Mouse (Mus musculus) forebrain, embryonic 10.5 days (tissue): Measurements from ENCODE around the gene Ripor2. TPM values are rescaled to one million over a fixed set of nuclear protein-coding genes. Genes with fewer than 3 reads are reported as not detected.

Experiments used
- DNase-seq: peaks from one replicate; pipeline ENCODE4 v3.0.0-alpha.2; 2017; ENCODE audit warnings: low spot score; ENCODE audit errors: extremely low spot score
- H3K27ac ChIP-seq: fragments of 300-500 bp; sonication (generic); 2 replicates; pipeline ENCODE4 v1.5.1; 2016; ENCODE audit warnings: mild to moderate bottlenecking
- H3K27me3 ChIP-seq: fragments of 300-500 bp; sonication (generic); 2 replicates; pipeline ENCODE4 v1.6.1; 2016; ENCODE audit warnings: mild to moderate bottlenecking; ENCODE audit not compliant: poor library complexity, severe bottlenecking
- H3K36me3 ChIP-seq: fragments of 300-500 bp; sonication (generic); replicated peaks from 2 replicates; pipeline ENCODE4 v1.6.1; 2016; ENCODE audit warnings: mild to moderate bottlenecking, moderate library complexity
- H3K4me1 ChIP-seq: fragments of 300-500 bp; sonication (generic); 2 replicates; pipeline ENCODE4 v1.6.1; 2016
- H3K4me3 ChIP-seq: fragments of 300-500 bp; sonication (generic); 2 replicates; pipeline ENCODE4 v1.5.1; 2016; ENCODE audit warnings: mild to moderate bottlenecking, moderate library complexity
- H3K9me3 ChIP-seq: fragments of 300-500 bp; sonication (generic); 2 replicates; pipeline ENCODE4 v1.6.1; 2016; ENCODE audit warnings: mild to moderate bottlenecking, moderate library complexity
- WGBS: fragments of 180-500 bp; shearing (Covaris S2); methylation state at CpG from one replicate; pipeline ENCODE4 v1.1.7; 2016; 5-methylcytosine and 5-hydroxymethylcytosine counted together
- polyA plus RNA-seq: library from polyadenylated mRNA; unstranded; fragments of >200 nt; fragmentation: Nextera tagmentation; extraction: Ambion mirVana; gene quantifications from 2 replicates; pipeline ENCODE4 v1.2.1, GENCODE M21; 2016

The Ripor2 gene
- polyA plus RNA-seq, 1 experiment from 2014 or later: 2.2 TPM

- no peak overlapping the region for H3K4me3 ChIP-seq
- peak overlapping the region; percentile 81 for H3K27ac ChIP-seq
- H3K27me3 ChIP-seq: no peaks in the 10 kb centered on the region
- H3K4me1 ChIP-seq: peaks cover 23% of the 10 kb centered on the region
- H3K36me3 ChIP-seq: no peaks in the 10 kb centered on the region
- H3K9me3 ChIP-seq: no peaks in the 10 kb centered on the region
- DNase-seq: no peak
- WGBS: 27% methylated on average over 3 of the region's 3 CpGs
These were observed 16.1 kb upstream of the Ripor2 start for GRCm38 (mm10) chr13:24565950-24566320.

GRCm38 (mm10) chr13:24567176-24567811 is 14.7 kb upstream of the Ripor2 start:
- 91% methylated on average over 11 of the region's 11 CpGs for WGBS
- H3K27ac ChIP-seq: no peak overlapping the region
- DNase-seq: no peak

GRCm38 (mm10) chr13:24569066-24569465 is 12.9 kb upstream of the Ripor2 start:
- H3K4me1 ChIP-seq: peaks cover 23% of the 10 kb centered on the region
- no peak overlapping the region for H3K27ac ChIP-seq
- no peak overlapping the region for H3K4me3 ChIP-seq
- 86% methylated on average over 4 of the region's 4 CpGs for WGBS
- no peak for DNase-seq
- H3K9me3 ChIP-seq: no peaks in the 10 kb centered on the region
- H3K27me3 ChIP-seq: no peaks in the 10 kb centered on the region
- no peaks in the 10 kb centered on the region for H3K36me3 ChIP-seq

More at GRCm38 (mm10) chr13:24567176-24567811, 14.7 kb upstream of the Ripor2 start:
- Histone ChIP-seq H3K27me3 (no peaks in the 10 kb centered on the region), H3K36me3 (no peaks in the 10 kb centered on the region), H3K4me3 (no peak overlapping the region), H3K4me1 (peaks cover 23% of the 10 kb centered on the region), H3K9me3 (no peaks in the 10 kb centered on the region)

GRCm38 (mm10) chr13:24570716-24571115 is 11.3 kb upstream of the Ripor2 start:
- Histone ChIP-seq H3K36me3 (no peaks in the 10 kb centered on the region), H3K27me3 (no peaks in the 10 kb centered on the region), H3K4me1 (peaks cover 7% of the 10 kb centered on the region), H3K9me3 (no peaks in the 10 kb centered on the region), H3K27ac (no peak overlapping the region), H3K4me3 (no peak overlapping the region)
- WGBS: 67% methylated on average over 2 of the region's 2 CpGs
- DNase-seq: no peak

- Histone ChIP-seq H3K27ac (no peak overlapping the region), H3K36me3 (no peaks in the 10 kb centered on the region), H3K27me3 (no peaks in the 10 kb centered on the region), H3K4me3 (no peak overlapping the region), H3K4me1 (peaks cover 13% of the 10 kb centered on the region), H3K9me3 (no peaks in the 10 kb centered on the region)
- 92% methylated on average over 6 of the region's 6 CpGs for WGBS
- DNase-seq: no peak
These were observed 10.1 kb upstream of the Ripor2 start for GRCm38 (mm10) chr13:24571906-24572305.

- Histone ChIP-seq H3K27ac (no peak overlapping the region), H3K36me3 (no peaks in the 10 kb centered on the region), H3K4me1 (peaks cover 15% of the 10 kb centered on the region), H3K27me3 (no peaks in the 10 kb centered on the region), H3K9me3 (no peaks in the 10 kb centered on the region), H3K4me3 (no peak overlapping the region)
- no peak for DNase-seq
- 88% methylated on average over 3 of the region's 3 CpGs for WGBS
These were observed 6.9 kb upstream of the Ripor2 start for GRCm38 (mm10) chr13:24575126-24575525.

GRCm38 (mm10) chr13:24576338-24577119 is 5.5 kb upstream of the Ripor2 start:
- Histone ChIP-seq H3K4me3 (no peak overlapping the region), H3K27ac (peak overlapping the region; percentile 49; the same call in 1 of the 2 replicates), H3K36me3 (no peaks in the 10 kb centered on the region), H3K27me3 (no peaks in the 10 kb centered on the region), H3K4me1 (peaks cover 15% of the 10 kb centered on the region), H3K9me3 (no peaks in the 10 kb centered on the region)
- 69% methylated on average over 11 of the region's 11 CpGs for WGBS
- DNase-seq: peak; percentile 27

GRCm38 (mm10) chr13:24578317-24578716 is 3.7 kb upstream of the Ripor2 start:
- no peaks in the 10 kb centered on the region for H3K9me3 ChIP-seq
- H3K4me1 ChIP-seq: peaks cover 15% of the 10 kb centered on the region
- no peak overlapping the region for H3K27ac ChIP-seq
- no peaks in the 10 kb centered on the region for H3K36me3 ChIP-seq
- no peaks in the 10 kb centered on the region for H3K27me3 ChIP-seq
- no peak for DNase-seq
- H3K4me3 ChIP-seq: no peak overlapping the region

- Histone ChIP-seq H3K9me3 (no peaks in the 10 kb centered on the region), H3K4me3 (no peak overlapping the region), H3K36me3 (no peaks in the 10 kb centered on the region), H3K27me3 (no peaks in the 10 kb centered on the region), H3K4me1 (peaks cover 13% of the 10 kb centered on the region), H3K27ac (no peak overlapping the region)
- 84% methylated on average over 8 of the region's 8 CpGs for whole genome bisulfite sequencing
- DNase-seq: no peak
These were observed 1.2 kb upstream of the Ripor2 start for GRCm38 (mm10) chr13:24580759-24581158.

- Histone ChIP-seq H3K27me3 (no peaks in the 10 kb centered on the region), H3K9me3 (no peaks in the 10 kb centered on the region), H3K4me3 (no peak overlapping the region), H3K4me1 (no peaks in the 10 kb centered on the region), H3K36me3 (no peaks in the 10 kb centered on the region), H3K27ac (no peak overlapping the region)
- WGBS: 90% methylated on average over 5 of the region's 5 CpGs
- DNase-seq: no peak
These were observed 2.4 kb downstream of the Ripor2 start for GRCm38 (mm10) chr13:24584403-24584802.

GRCm38 (mm10) chr13:24584841-24585240 is 2.9 kb downstream of the Ripor2 start:
- Histone ChIP-seq H3K27ac (no peak overlapping the region), H3K27me3 (no peaks in the 10 kb centered on the region), H3K9me3 (no peaks in the 10 kb centered on the region), H3K4me3 (no peak overlapping the region), H3K36me3 (no peaks in the 10 kb centered on the region), H3K4me1 (no peaks in the 10 kb centered on the region)
- WGBS: 97% methylated on average over 6 of the region's 6 CpGs
- no peak for DNase-seq

GRCm38 (mm10) chr13:24585369-24585768 is 3.4 kb downstream of the Ripor2 start:
- no peak for DNase-seq
- Histone ChIP-seq H3K9me3 (no peaks in the 10 kb centered on the region), H3K4me1 (no peaks in the 10 kb centered on the region), H3K36me3 (no peaks in the 10 kb centered on the region), H3K27ac (no peak overlapping the region), H3K4me3 (no peak overlapping the region), H3K27me3 (no peaks in the 10 kb centered on the region)
- 61% methylated on average over 9 of the region's 9 CpGs for WGBS

- Histone ChIP-seq H3K9me3 (no peaks in the 10 kb centered on the region), H3K27ac (no peak overlapping the region), H3K4me3 (no peak overlapping the region), H3K4me1 (no peaks in the 10 kb centered on the region), H3K27me3 (no peaks in the 10 kb centered on the region), H3K36me3 (no peaks in the 10 kb centered on the region)
- DNase-seq: no peak
- WGBS: 92% methylated on average over 12 of the region's 12 CpGs
These were observed 5.4 kb downstream of the Ripor2 start for GRCm38 (mm10) chr13:24587192-24587895.
